Mouse (Mus musculus) erythroblast, embryonic 14.5 days (primary cell): ENCODE measurements around the gene Slc39a10.

ENCODE experiments used
- GATA1 ChIP-seq: IDR thresholded peaks from 2 replicates; pipeline ENCODE4 v1.6.1; 2012; ENCODE audit warnings: low read length, inconsistent platforms, mixed read lengths
- TAL1 ChIP-seq: IDR thresholded peaks from 3 replicates; pipeline ENCODE4 v1.6.1; 2012; ENCODE audit warnings: low read length, inconsistent platforms, mixed read lengths

- TF ChIP-seq GATA1: no peak
- TF ChIP-seq TAL1: no peak
Measured at GRCm38 (mm10) chr1:46886091-46886490, 6.6 kb downstream of the Slc39a10 start.
